Mouse (Mus musculus) midbrain, embryonic 12.5 days (tissue): ENCODE measurements around the gene Acp6. TPM values are rescaled to one million over a fixed set of nuclear protein-coding genes. Genes with fewer than 3 reads are reported as not detected.
A peak's percentile ranks its signal among the peaks of the same experiment; 100 is the strongest.
"Not testable (repeated sequence)": the region's sequence is repeated elsewhere in the genome, so short reads cannot be mapped to it uniquely, and the experiment has no call there.

Experiments used
- ATAC-seq: fragments of 200-750 bp; cut with Nextera tagmentation; 2 replicates; pipeline ENCODE4 v1.8.0; 2017; ENCODE audit warnings: low read depth, moderate TSS enrichment, moderate library complexity; ENCODE audit not compliant: low FRiP score
- H3K27ac ChIP-seq: fragments of 300-500 bp; sonication (generic); replicated peaks from 2 replicates; pipeline ENCODE4 v1.5.1; 2016; ENCODE audit warnings: mild to moderate bottlenecking
- H3K27me3 ChIP-seq: fragments of 300-500 bp; sonication (generic); 2 replicates; pipeline ENCODE4 v1.6.1; 2016; ENCODE audit warnings: mild to moderate bottlenecking
- H3K36me3 ChIP-seq: fragments of 300-500 bp; sonication (generic); 2 replicates; pipeline ENCODE4 v1.6.1; 2016
- H3K4me1 ChIP-seq: fragments of 300-500 bp; sonication (generic); 2 replicates; pipeline ENCODE4 v1.6.1; 2016
- H3K4me2 ChIP-seq: fragments of 300-500 bp; sonication (generic); replicated peaks from 2 replicates; pipeline ENCODE4 v1.6.1; 2016; ENCODE audit warnings: mild to moderate bottlenecking, moderate library complexity
- H3K4me3 ChIP-seq: fragments of 300-500 bp; sonication (generic); 2 replicates; pipeline ENCODE4 v1.5.1; 2016; ENCODE audit warnings: mild to moderate bottlenecking
- H3K9ac ChIP-seq: fragments of 300-500 bp; sonication (generic); replicated peaks from 2 replicates; pipeline ENCODE4 v1.6.1; 2016; ENCODE audit warnings: mild to moderate bottlenecking, moderate library complexity
- H3K9me3 ChIP-seq: fragments of 300-500 bp; sonication (generic); 2 replicates; pipeline ENCODE4 v1.6.1; 2016; ENCODE audit warnings: mild to moderate bottlenecking
- WGBS: fragments of 180-500 bp; shearing (Covaris S2); methylation state at CpG from one replicate; pipeline ENCODE4 v1.1.7; 2016; 5-methylcytosine and 5-hydroxymethylcytosine counted together
- polyA plus RNA-seq: library from polyadenylated mRNA; unstranded; fragments of >200 nt; fragmentation: Nextera tagmentation; extraction: Ambion mirVana; gene quantifications from 2 replicates; pipeline ENCODE4 v1.2.1, GENCODE M21; 2016

The Acp6 gene
- 22.5 and 28.6 TPM in 2 replicates for polyA plus RNA-seq

GRCm38 (mm10) chr3:97158611-97159508 lies at the start of gene Acp6:
Gene Acp6, plus strand, starts transcription at chr3:97158777.
- peak within 1 kb of the TSS; percentile 75 for H3K9ac ChIP-seq

GRCm38 (mm10) chr3:97117511-97117910 lies 41.1 kb upstream of the Acp6 start:
- peaks cover 6% of the 10 kb centered on the region; the same call in 1 of the 2 replicates for H3K9me3 ChIP-seq
- H3K9ac ChIP-seq = no peak overlapping the region
- H3K4me1 ChIP-seq = no peaks in the 10 kb centered on the region
- H3K27ac ChIP-seq = no peak overlapping the region
- no peaks in the 10 kb centered on the region for H3K27me3 ChIP-seq
- WGBS = 92% methylated on average over 6 of the region's 6 CpGs
- H3K4me2 ChIP-seq = no peak overlapping the region
- no peaks in the 10 kb centered on the region for H3K36me3 ChIP-seq
- ATAC-seq = no peak
- no peak overlapping the region for H3K4me3 ChIP-seq

More at GRCm38 (mm10) chr3:97158611-97159508, at the start of gene Acp6:
- peak; percentile 95 for ATAC-seq
- peaks cover 16% of the 10 kb centered on the region for H3K4me1 ChIP-seq
- no peaks in the 10 kb centered on the region for H3K27me3 ChIP-seq
- H3K27ac ChIP-seq = peak within 1 kb of the TSS; percentile 75
- peak within 1 kb of the TSS; percentile 87 for H3K4me2 ChIP-seq
- no peaks in the 10 kb centered on the region for H3K9me3 ChIP-seq
- no peaks in the 10 kb centered on the region for H3K36me3 ChIP-seq
- WGBS = under 1% methylated on average over 54 of the region's 54 CpGs
- H3K4me3 ChIP-seq = peak within 1 kb of the TSS; percentile 80

- 62% methylated on average over 12 of the region's 12 CpGs for WGBS
- ATAC-seq = no peak
- Histone ChIP-seq H3K4me3 (no peak overlapping the region), H3K4me2 (no peak overlapping the region), H3K9ac (no peak overlapping the region), H3K9me3 (peaks cover 6% of the 10 kb centered on the region; the same call in 1 of the 2 replicates), H3K4me1 (no peaks in the 10 kb centered on the region), H3K27me3 (no peaks in the 10 kb centered on the region), H3K27ac (no peak overlapping the region), H3K36me3 (no peaks in the 10 kb centered on the region)
Observed at GRCm38 (mm10) chr3:97118313-97118712, 40.3 kb upstream of the Acp6 start.

- no peaks in the 10 kb centered on the region for H3K4me1 ChIP-seq
- no peaks in the 10 kb centered on the region for H3K9me3 ChIP-seq
- H3K27me3 ChIP-seq = no peaks in the 10 kb centered on the region
- H3K4me2 ChIP-seq = no peak overlapping the region
- H3K4me3 ChIP-seq = no peak overlapping the region
- H3K9ac ChIP-seq = no peak overlapping the region
- no peak for ATAC-seq
- no peak overlapping the region for H3K27ac ChIP-seq
- WGBS = 57% methylated on average over 7 of the region's 7 CpGs
- no peaks in the 10 kb centered on the region for H3K36me3 ChIP-seq
Observed at GRCm38 (mm10) chr3:97124193-97124592, 34.4 kb upstream of the Acp6 start.

- WGBS = 89% methylated on average over 4 of the region's 4 CpGs
Observed at GRCm38 (mm10) chr3:97129410-97129809, 29.2 kb upstream of the Acp6 start.

GRCm38 (mm10) chr3:97137666-97138065 lies 20.9 kb upstream of the Acp6 start:
- not testable (repeated sequence) for H3K4me1 ChIP-seq, H3K27ac ChIP-seq, H3K27me3 ChIP-seq, H3K36me3 ChIP-seq, ATAC-seq, H3K9me3 ChIP-seq, H3K4me3 ChIP-seq, H3K9ac ChIP-seq, H3K4me2 ChIP-seq
- 50% methylated on average over 1 of the region's 1 CpGs for WGBS

More at GRCm38 (mm10) chr3:97129410-97129809, 29.2 kb upstream of the Acp6 start:
- Histone ChIP-seq H3K9me3 (no peaks in the 10 kb centered on the region), H3K4me1 (no peaks in the 10 kb centered on the region), H3K27ac (no peak overlapping the region), H3K27me3 (no peaks in the 10 kb centered on the region), H3K9ac (no peak overlapping the region), H3K36me3 (no peaks in the 10 kb centered on the region), H3K4me3 (no peak overlapping the region), H3K4me2 (no peak overlapping the region)
- no peak for ATAC-seq

GRCm38 (mm10) chr3:97151092-97151491 lies 7.5 kb upstream of the Acp6 start:
- 60% methylated on average over 2 of the region's 2 CpGs for WGBS
- ATAC-seq = no peak

GRCm38 (mm10) chr3:97156431-97156830 lies 2.1 kb upstream of the Acp6 start:
- Histone ChIP-seq H3K27me3 (no peaks in the 10 kb centered on the region), H3K27ac (no peak overlapping the region), H3K4me2 (no peak overlapping the region), H3K36me3 (no peaks in the 10 kb centered on the region), H3K4me3 (no peak overlapping the region), H3K9ac (no peak overlapping the region), H3K4me1 (peaks cover 16% of the 10 kb centered on the region), H3K9me3 (no peaks in the 10 kb centered on the region)
- no peak for ATAC-seq
- WGBS = 94% methylated on average over 6 of the region's 6 CpGs

More at GRCm38 (mm10) chr3:97151092-97151491, 7.5 kb upstream of the Acp6 start:
- no peaks in the 10 kb centered on the region for H3K9me3 ChIP-seq
- H3K9ac ChIP-seq = no peak overlapping the region
- H3K4me1 ChIP-seq = no peaks in the 10 kb centered on the region
- no peak overlapping the region for H3K4me3 ChIP-seq
- H3K27me3 ChIP-seq = no peaks in the 10 kb centered on the region
- H3K36me3 ChIP-seq = no peaks in the 10 kb centered on the region
- no peak overlapping the region for H3K27ac ChIP-seq
- no peak overlapping the region for H3K4me2 ChIP-seq

GRCm38 (mm10) chr3:97157308-97157707 lies 1.3 kb upstream of the Acp6 start:
- Histone ChIP-seq H3K36me3 (no peaks in the 10 kb centered on the region), H3K4me1 (peaks cover 16% of the 10 kb centered on the region), H3K27me3 (no peaks in the 10 kb centered on the region), H3K9me3 (no peaks in the 10 kb centered on the region), H3K9ac (no peak overlapping the region), H3K27ac (no peak overlapping the region), H3K4me2 (no peak overlapping the region), H3K4me3 (no peak overlapping the region)
- WGBS = 87% methylated on average over 1 of the region's 1 CpGs
- no peak for ATAC-seq

- Histone ChIP-seq H3K4me3 (peak overlapping the region; percentile 80), H3K4me1 (peaks cover 16% of the 10 kb centered on the region), H3K36me3 (no peaks in the 10 kb centered on the region), H3K9ac (peak overlapping the region; percentile 75), H3K27ac (peak overlapping the region; percentile 39; the same call in 1 of the 2 replicates), H3K4me2 (peak overlapping the region; percentile 87), H3K27me3 (no peaks in the 10 kb centered on the region), H3K9me3 (no peaks in the 10 kb centered on the region)
- WGBS = under 1% methylated on average over 17 of the region's 17 CpGs
- ATAC-seq = peak; percentile 48
Observed at GRCm38 (mm10) chr3:97157958-97158599, 498 bp upstream of the Acp6 start.

GRCm38 (mm10) chr3:97159509-97159850 lies 903 bp downstream of the Acp6 start:
- 0 out of 2 replicates have a peak overlapping the region, but pooled peaks have one; percentile 75 for H3K27ac ChIP-seq
- 7% methylated on average over 6 of the region's 6 CpGs for WGBS
- no peaks in the 10 kb centered on the region for H3K27me3 ChIP-seq
- ATAC-seq = no peak
- H3K4me3 ChIP-seq = peak overlapping the region; percentile 80
- no peaks in the 10 kb centered on the region for H3K36me3 ChIP-seq
- peak overlapping the region; percentile 75 for H3K9ac ChIP-seq
- peaks cover 16% of the 10 kb centered on the region for H3K4me1 ChIP-seq
- H3K9me3 ChIP-seq = no peaks in the 10 kb centered on the region
- H3K4me2 ChIP-seq = peak overlapping the region; percentile 87

- Histone ChIP-seq H3K4me2 (peak overlapping the region; percentile 87), H3K4me1 (peaks cover 16% of the 10 kb centered on the region), H3K27me3 (no peaks in the 10 kb centered on the region), H3K9me3 (no peaks in the 10 kb centered on the region), H3K9ac (no peak overlapping the region), H3K36me3 (no peaks in the 10 kb centered on the region), H3K27ac (no peak overlapping the region), H3K4me3 (peak overlapping the region; percentile 80; the same call in 1 of the 2 replicates)
- 79% methylated on average over 2 of the region's 2 CpGs for WGBS
- no peak for ATAC-seq
Observed at GRCm38 (mm10) chr3:97159986-97160385, 1.4 kb downstream of the Acp6 start.
